Mouse (Mus musculus) C2C12 (cell line): ENCODE data around the gene Ptpn7. TPM values are rescaled to one million over a fixed set of nuclear protein-coding genes. Genes with fewer than 3 reads are reported as not detected.

Experiments used
- H3K27me3 ChIP-seq: one replicate; pipeline ENCODE4 v1.6.1; 2011; ENCODE audit not compliant: control insufficient read depth, insufficient read depth, insufficient read length
- H3K36me3 ChIP-seq: one replicate; pipeline ENCODE4 v1.6.1; 2011; ENCODE audit not compliant: control insufficient read depth, insufficient read depth
- H3K4me3 ChIP-seq: one replicate; pipeline ENCODE4 v1.5.1; 2011; ENCODE audit warnings: mild to moderate bottlenecking, control low read depth; ENCODE audit not compliant: poor library complexity, insufficient read depth, severe bottlenecking
- H3K79me2 ChIP-seq: one replicate; pipeline ENCODE4 v1.6.1; 2011; ENCODE audit not compliant: control insufficient read depth, insufficient read depth
- H3K79me3 ChIP-seq: one replicate; pipeline ENCODE4 v1.6.1; 2011; ENCODE audit warnings: low read depth, control low read depth
- H3ac ChIP-seq: one replicate; pipeline ENCODE3; 2011; ENCODE audit warnings: low read depth; ENCODE audit not compliant: control insufficient read depth, insufficient read length
- CEBPB ChIP-seq: IDR thresholded peaks from one replicate; pipeline ENCODE4 v1.6.1; 2011; ENCODE audit warnings: low read depth, mild to moderate bottlenecking, control low read depth, moderate library complexity
- CTCF ChIP-seq: IDR thresholded peaks from one replicate; pipeline ENCODE4 v1.5.1; 2011; ENCODE audit not compliant: control insufficient read depth, insufficient read depth, insufficient read length
- FOSL1 ChIP-seq: IDR thresholded peaks from one replicate; pipeline ENCODE4 v1.8.0; 2011; ENCODE audit warnings: mild to moderate bottlenecking, low read length; ENCODE audit not compliant: poor library complexity, insufficient read depth, severe bottlenecking
- MAX ChIP-seq: IDR thresholded peaks from one replicate; pipeline ENCODE4 v1.6.1; 2011; ENCODE audit warnings: mild to moderate bottlenecking, control low read depth
- MYOD1 ChIP-seq: IDR thresholded peaks from one replicate; pipeline ENCODE4 v1.6.1; 2011; ENCODE audit warnings: low read depth; ENCODE audit not compliant: control insufficient read depth, insufficient read length
- MYOG ChIP-seq: IDR thresholded peaks from one replicate; pipeline ENCODE4 v1.6.1; 2011; ENCODE audit not compliant: control insufficient read depth, insufficient read length; ENCODE audit errors: extremely low read depth
- USF1 ChIP-seq: IDR thresholded peaks from one replicate; pipeline ENCODE4 v1.6.1; 2011; ENCODE audit warnings: low read depth, mild to moderate bottlenecking, control low read depth, moderate library complexity
- polyA plus RNA-seq: library from polyadenylated mRNA; unstranded; fragments of >200 nt; fragmentation: generic; extraction: Trizol; gene quantifications from one replicate; pipeline ENCODE4 v1.2.1, GENCODE M21; 2012; ENCODE audit warnings: missing spikeins

Ptpn7 gene
- polyA plus RNA-seq, 1 experiment, result 0.80 TPM

DNA sequence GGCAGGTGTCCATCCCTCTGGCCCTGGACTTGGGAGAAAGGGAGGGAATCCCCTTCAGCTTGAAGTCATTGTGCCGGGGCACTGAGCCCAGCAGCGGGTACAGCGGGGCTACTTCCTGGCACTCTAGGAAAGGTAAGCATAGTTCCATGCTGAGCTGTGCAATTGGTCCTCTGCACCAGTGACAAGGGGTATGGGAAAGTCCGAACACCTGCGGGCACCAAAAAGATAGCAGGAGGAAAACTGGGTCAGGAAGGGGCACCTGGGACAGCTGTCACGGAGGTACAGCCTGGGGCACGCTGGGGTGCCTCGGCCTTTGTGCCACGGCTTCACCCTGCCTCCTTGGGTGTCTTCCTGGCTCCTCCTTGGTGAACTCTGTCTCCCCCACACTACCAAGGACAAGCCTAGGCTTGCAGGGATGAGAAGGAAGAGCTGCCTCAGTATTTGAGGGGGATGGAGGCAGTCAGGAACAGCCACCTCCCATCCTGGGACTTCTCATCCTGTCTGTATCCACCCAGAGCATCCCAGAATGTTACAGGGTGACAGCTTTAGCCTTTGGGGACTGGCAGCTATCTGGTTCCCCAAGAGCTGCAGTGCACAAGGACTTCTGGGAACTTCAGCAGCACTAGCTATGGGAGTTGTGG is 2.8 kb upstream of the Ptpn7 start:
- H3K79me3 ChIP-seq, result no peaks in the 10 kb centered on the region
- TF ChIP-seq CTCF, result no peak
- TF ChIP-seq MYOD1, result no peak
- TF ChIP-seq MYOG, result no peak
- no peak for TF ChIP-seq CEBPB
- TF ChIP-seq USF1, result no peak
- TF ChIP-seq MAX, result no peak
- no peak for TF ChIP-seq FOSL1
- no peaks in the 10 kb centered on the region for H3K79me2 ChIP-seq
- no peak overlapping the region for H3K4me3 ChIP-seq
- no peaks in the 10 kb centered on the region for H3K36me3 ChIP-seq
- no peak overlapping the region for H3ac ChIP-seq
- H3K27me3 ChIP-seq, result no peaks in the 10 kb centered on the region

DNA sequence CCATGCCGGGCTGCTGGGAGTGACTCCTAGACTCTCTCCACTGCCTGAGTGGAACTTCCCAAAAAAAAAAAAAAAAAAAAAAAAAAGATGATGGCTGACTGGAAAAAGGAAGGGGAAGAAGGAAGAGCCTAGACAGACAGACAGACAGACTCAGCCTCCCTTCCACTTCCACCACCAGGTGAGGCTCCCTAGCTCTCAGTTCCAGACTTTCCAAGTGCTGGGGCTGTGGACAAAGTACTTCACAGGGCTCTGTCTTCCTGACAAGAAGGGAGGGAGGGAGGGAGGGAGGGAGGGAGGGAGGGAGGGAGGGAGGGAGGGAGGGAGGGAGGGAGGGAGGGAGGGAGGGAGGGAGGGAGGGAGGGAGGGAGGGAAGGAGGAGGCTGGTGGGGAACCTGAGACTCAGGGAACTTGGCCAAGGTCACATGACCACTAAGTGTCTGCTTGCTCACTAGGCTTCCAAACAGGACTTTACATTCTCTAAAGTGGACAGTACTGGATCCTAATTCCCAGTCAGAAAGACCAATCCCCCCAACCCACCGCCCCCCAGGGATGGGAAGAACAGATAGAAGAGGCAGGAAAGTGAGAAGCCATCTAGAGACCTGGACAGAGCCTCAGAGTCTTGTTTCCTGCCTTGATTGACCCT is 2.0 kb upstream of the Ptpn7 start:
- Histone ChIP-seq H3K79me2 (no peaks in the 10 kb centered on the region), H3K36me3 (no peaks in the 10 kb centered on the region), H3K27me3 (no peaks in the 10 kb centered on the region), H3K4me3 (no peak overlapping the region), H3K79me3 (no peaks in the 10 kb centered on the region), H3ac (no peak overlapping the region)
- TF ChIP-seq MYOD1 (no peak), CTCF (no peak), USF1 (peak; percentile 81)

DNA sequence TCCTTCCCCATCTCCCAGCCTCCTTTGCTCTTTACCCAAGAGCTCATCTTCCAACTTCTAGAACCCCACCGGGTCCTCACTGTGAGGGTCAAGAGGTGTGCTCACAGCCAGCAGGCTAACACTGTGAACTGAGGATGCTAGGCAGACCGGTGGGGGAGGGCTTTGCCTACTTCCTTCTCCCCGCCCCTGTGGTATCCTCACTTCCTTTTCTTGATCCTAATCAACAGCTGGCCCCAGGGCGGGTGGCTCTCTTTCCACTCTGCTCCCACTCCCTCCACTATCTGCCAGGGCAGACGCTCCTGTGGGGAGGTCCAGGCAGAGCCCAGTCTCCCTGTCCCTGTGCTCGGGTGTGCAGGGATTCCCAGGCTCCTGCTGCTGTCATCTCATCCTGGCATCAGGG is 1.5 kb upstream of the Ptpn7 start:
- Histone ChIP-seq H3ac (no peak overlapping the region), H3K36me3 (no peaks in the 10 kb centered on the region), H3K27me3 (no peaks in the 10 kb centered on the region), H3K79me2 (no peaks in the 10 kb centered on the region), H3K4me3 (no peak overlapping the region), H3K79me3 (no peaks in the 10 kb centered on the region)
- TF ChIP-seq MYOD1, result no peak
- no peak for TF ChIP-seq MAX
- TF ChIP-seq MYOG, result no peak
- no peak for TF ChIP-seq FOSL1
- no peak for TF ChIP-seq USF1
- no peak for TF ChIP-seq CTCF
- no peak for TF ChIP-seq CEBPB

DNA sequence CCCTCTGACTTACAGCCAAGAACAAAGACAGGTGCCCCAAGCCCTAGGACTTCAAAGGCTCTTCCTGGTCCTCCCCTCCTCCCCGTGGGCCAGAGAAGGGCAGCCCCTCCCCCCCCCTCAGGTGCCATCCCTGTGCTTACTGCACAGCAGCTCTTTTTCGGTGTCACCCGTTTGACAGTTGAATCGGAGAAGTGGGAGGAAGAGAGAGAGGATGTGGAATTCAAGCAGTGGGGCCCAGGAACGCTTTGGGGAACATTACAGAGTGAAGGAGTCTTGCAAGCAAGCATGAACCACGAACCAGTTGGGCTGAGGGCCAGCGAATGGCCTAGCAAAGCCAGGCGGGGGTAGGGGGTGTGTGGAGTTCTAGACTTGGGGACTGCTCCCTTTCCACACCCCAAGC is 940 bp upstream of the Ptpn7 start:
- no peaks in the 10 kb centered on the region for H3K27me3 ChIP-seq
- no peaks in the 10 kb centered on the region for H3K79me3 ChIP-seq
- TF ChIP-seq MYOD1 (no peak), MYOG (no peak), CEBPB (no peak), MAX (no peak), FOSL1 (no peak), CTCF (no peak), USF1 (no peak)
- no peak overlapping the region for H3K4me3 ChIP-seq
- no peaks in the 10 kb centered on the region for H3K36me3 ChIP-seq
- H3K79me2 ChIP-seq, result no peaks in the 10 kb centered on the region
- no peak overlapping the region for H3ac ChIP-seq

GRCm38 (mm10) chr1:135132893-135133369 is 431 bp downstream of the Ptpn7 start:
- H3ac ChIP-seq, result no peak overlapping the region
- TF ChIP-seq CTCF (no peak), CEBPB (no peak), USF1 (no peak), MYOD1 (no peak), MYOG (no peak), MAX (no peak), FOSL1 (no peak)
- H3K79me2 ChIP-seq, result no peaks in the 10 kb centered on the region
- H3K36me3 ChIP-seq, result no peaks in the 10 kb centered on the region
- H3K79me3 ChIP-seq, result no peaks in the 10 kb centered on the region
- no peak overlapping the region for H3K4me3 ChIP-seq
- H3K27me3 ChIP-seq, result no peaks in the 10 kb centered on the region
